ENCODE assay signal across 8 mouse cellular contexts in genomic region chr2:32757056-32757845, GRCm38 (mm10). TPM values are rescaled to one million over a fixed set of nuclear protein-coding genes. Genes with fewer than 3 reads are reported as not detected.
DNase-seq lines count a peak whose midpoint lies in the region; ATAC-seq lines count a peak whose summit lies in the region.

Gene Tor2a (plus strand): TSS chr2:32757234.

- peak within 1 kb of the TSS; percentile 90 for H3K27ac ChIP-seq in hindbrain, embryonic 14.5 days

- H3K4me2 ChIP-seq in hindbrain, embryonic 14.5 days (replicated peaks): peak within 1 kb of the TSS; percentile 53

- H3K4me3 ChIP-seq in hindbrain, embryonic 14.5 days (replicated peaks; ENCODE audit: low read length): peak within 1 kb of the TSS; percentile 64

- no peaks in the 10 kb centered on the region for H3K9me3 ChIP-seq in hindbrain, embryonic 14.5 days (ENCODE audit: control insufficient read depth, low read length)

- H3K4me1 ChIP-seq in hindbrain, embryonic 14.5 days (replicated peaks; ENCODE audit: control insufficient read depth, insufficient read depth, low read length): peaks cover 9% of the 10 kb centered on the region; the same call in 1 of the 2 replicates

- DNase-seq in R1 (ENCODE audit: low read depth, low spot score): peak; percentile 98
- peak; percentile 94 to 97 for DNase-seq in cerebellum, postnatal 25 days
- peak; percentile 88 to 92 for DNase-seq in frontal cortex, postnatal 25 days (ENCODE audit: low spot score in 2 of 2)
- DNase-seq in hindbrain, embryonic 14.5 days (ENCODE audit: low spot score): peak; percentile 97
- peak; percentile 95 to 97 for DNase-seq in layer of hippocampus, postnatal 36 days
- peak; percentile 99 for DNase-seq in lung, postnatal 36 days
- peak; percentile 98 for DNase-seq in retina, postnatal 1 day
- peak; percentile 94 to 96 for DNase-seq in urinary bladder, adult 18-20 months (ENCODE audit: low spot score in 2 of 2)

- H3K36me3 ChIP-seq in hindbrain, embryonic 14.5 days (replicated peaks; ENCODE audit: control insufficient read depth, insufficient read depth): peaks cover 63% of the 10 kb centered on the region

- under 1% methylated on average over 66 of the region's 66 CpGs for WGBS in hindbrain, embryonic 14.5 days

- peak; percentile 93 for ATAC-seq in hindbrain, embryonic 14.5 days (ENCODE audit: low FRiP score)

- no peaks in the 10 kb centered on the region for H3K27me3 ChIP-seq in hindbrain, embryonic 14.5 days (ENCODE audit: control insufficient read depth, insufficient read depth, low read length)

- H3K9ac ChIP-seq in hindbrain, embryonic 14.5 days: peak within 1 kb of the TSS; percentile 87

RNA-seq across cellular contexts. Expression of gene Tor2a, which starts in this region (rescaled TPM):
- 49.8 and 53.1 TPM in 2 replicates for polyA plus RNA-seq in hindbrain, embryonic 14.5 days (2014; fragmentation: Nextera tagmentation; extraction: Ambion mirVana)
- 10 to 100 TPM; 30.0 to 31.6 TPM for total RNA-seq in layer of hippocampus, postnatal 36 days (2021)

Comparison
In these comparisons a context has a peak if more than half of its experiments do, and no peak if none do; other contexts are left out.
1. Peak in every context shown above with its lines: DNase-seq, ATAC-seq, H3K4me3 ChIP-seq and H3K27ac ChIP-seq.